Mouse (Mus musculus): ENCODE data around the gene Zfp956.
"Not testable (repeated sequence)": the region's sequence is repeated elsewhere in the genome, so short reads cannot be mapped to it uniquely, and the experiment has no call there.

Gene Zfp956

DNA sequence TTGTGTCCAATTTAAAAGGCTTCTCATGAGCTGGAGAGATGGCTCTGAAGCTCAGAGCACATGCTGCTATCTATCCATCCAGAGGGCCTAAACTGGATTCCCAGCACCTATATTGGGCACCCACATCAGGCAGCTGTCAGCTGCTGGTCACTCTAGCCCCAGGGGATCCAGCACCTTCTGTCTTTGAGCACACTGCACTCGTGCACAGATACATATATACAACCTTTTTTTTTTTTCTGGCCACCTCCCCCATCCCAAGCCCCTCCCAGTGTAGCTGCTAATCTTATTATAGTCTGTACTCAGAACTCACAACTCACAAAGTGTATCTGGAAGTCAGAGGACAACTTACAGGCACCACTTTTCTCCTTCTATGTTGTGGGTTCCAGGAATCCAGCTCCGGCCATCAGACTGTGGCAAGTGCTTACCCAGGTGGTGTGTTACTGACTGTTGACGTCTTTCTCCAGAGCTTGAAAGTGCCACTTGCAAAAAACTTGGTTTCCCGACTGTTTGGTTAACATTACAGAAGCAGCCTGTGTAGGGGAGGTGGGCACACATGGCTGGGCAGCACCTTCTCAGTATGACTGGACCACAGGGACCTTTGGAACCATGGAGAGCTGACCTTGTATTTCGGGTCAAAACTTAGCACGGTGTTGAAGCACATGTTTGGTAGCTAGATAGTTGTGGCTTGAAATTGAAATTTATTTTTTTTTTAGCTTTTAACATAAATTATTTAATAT, 7.7 kb downstream of the Zfp956 start:
- in situ Hi-C loops (cut with MboI, MseI): no loop called here

DNA sequence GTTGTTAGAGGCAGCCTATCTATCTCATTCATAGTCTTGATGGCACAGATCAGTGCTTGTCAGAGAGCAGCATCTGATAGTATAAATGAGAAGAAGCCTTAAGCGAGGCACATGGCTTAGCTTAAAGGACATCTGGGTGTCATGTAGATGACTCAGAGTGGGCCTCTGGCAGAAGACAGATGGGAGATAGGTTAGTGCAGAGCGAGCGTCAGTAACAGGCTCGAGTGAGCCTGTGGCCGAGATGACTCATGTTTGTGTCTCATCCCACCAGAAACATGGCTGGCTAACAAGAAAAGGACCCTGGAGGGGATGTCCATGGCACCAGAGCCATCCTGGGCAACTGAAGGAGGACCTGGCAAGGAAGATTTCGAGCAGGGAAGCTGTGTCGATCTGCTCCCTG, 9.9 kb downstream of the Zfp956 start:
- in situ Hi-C loops (cut with MboI, MseI): no loop called here

DNA sequence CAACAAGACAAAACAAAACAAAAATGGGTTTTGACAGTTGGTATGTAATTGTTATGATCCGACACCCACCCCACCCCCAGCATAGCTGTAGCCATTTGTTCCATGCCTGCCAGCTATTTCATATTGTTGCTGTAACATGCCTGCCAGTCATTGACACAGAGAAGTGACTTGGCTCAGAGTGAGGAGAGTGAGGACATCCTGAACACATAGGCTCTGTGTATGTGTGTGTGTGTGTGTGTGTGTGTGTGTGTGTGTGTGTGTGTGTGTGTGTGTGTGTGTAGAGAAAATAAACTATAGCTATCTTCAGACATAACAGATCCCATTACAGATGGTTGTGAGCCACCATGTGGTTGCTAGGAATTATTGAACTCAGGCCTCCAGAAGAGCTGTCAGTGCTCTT, 15.0 kb downstream of the Zfp956 start:
- in situ Hi-C loops (cut with MboI, MseI): not testable (repeated sequence)

- in situ Hi-C loops (cut with MboI, MseI): no loop called here
Measured at GRCm38 (mm10) chr6:47974599-47974998, 21.4 kb downstream of the Zfp956 start.

- in situ Hi-C loops (cut with MboI, MseI): no loop called here
Measured at GRCm38 (mm10) chr6:47978897-47979368, 25.7 kb downstream of the Zfp956 start.

DNA sequence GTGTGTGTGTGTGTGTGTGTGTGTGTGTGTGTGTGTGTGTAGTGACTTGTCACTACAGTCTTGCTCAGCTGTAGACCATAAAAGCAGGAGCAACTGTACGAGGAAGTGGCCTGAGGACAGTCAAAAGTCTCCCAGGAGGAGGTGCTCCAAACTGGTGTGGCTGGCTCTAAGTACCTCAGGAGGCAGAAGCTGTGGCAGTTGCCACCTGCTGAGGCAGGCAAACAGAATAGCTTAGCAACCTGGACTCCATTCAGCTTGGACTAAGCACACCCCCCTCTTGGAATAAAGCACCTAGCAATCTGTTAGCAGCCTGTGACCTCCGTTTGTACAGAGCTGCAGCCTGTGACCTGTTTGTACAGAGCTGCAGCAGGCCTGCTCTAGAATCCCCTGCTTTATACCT, 30.7 kb downstream of the Zfp956 start:
- in situ Hi-C loops (cut with MboI, MseI): no loop called here

- in situ Hi-C loops (cut with MboI, MseI): loop anchor here in 1 of 2 experiments (10.0 kb wide), 1 partner anchor 799 kb away; no protein-coding TSS in a partner anchor
Measured at GRCm38 (mm10) chr6:47995661-47996060, 42.5 kb downstream of the Zfp956 start.

GRCm38 (mm10) chr6:48010727-48011126, 57.5 kb downstream of the Zfp956 start:
- in situ Hi-C loops (cut with MboI, MseI): no loop called here
